Mouse (Mus musculus): ENCODE measurements around the gene Adrb1. TPM values are rescaled to one million over a fixed set of nuclear protein-coding genes. Genes with fewer than 3 reads are reported as not detected.

Gene Adrb1
- polyA plus RNA-seq, 1 experiment from 2014 or later: 1.7 TPM

GRCm38 (mm10) chr19:56687026-56687635, 34.9 kb upstream of the Adrb1 start:
- H3K27me3 ChIP-seq: no peaks in the 10 kb centered on the region
- H3K4me3 ChIP-seq (replicated peaks): no peak overlapping the region
- H3K9ac ChIP-seq: no peak overlapping the region
- no peak overlapping the region for H3K27ac ChIP-seq (replicated peaks)
- no peak for ATAC-seq (ENCODE audit: insufficient number of reproducible peaks, low FRiP score, low TSS enrichment, low read depth)
- peaks cover 4% of the 10 kb centered on the region; the same call in 1 of the 2 replicates for H3K4me1 ChIP-seq
- H3K4me2 ChIP-seq (replicated peaks): no peak overlapping the region
- H3K36me3 ChIP-seq: no peaks in the 10 kb centered on the region
- WGBS: 70% methylated on average over 8 of the region's 8 CpGs
- no peaks in the 10 kb centered on the region for H3K9me3 ChIP-seq (replicated peaks)

- no peaks in the 10 kb centered on the region for H3K27me3 ChIP-seq
- no peaks in the 10 kb centered on the region for H3K36me3 ChIP-seq
- ATAC-seq (ENCODE audit: insufficient number of reproducible peaks, low FRiP score, low TSS enrichment, low read depth): no peak
- H3K4me2 ChIP-seq (replicated peaks): no peak overlapping the region
- H3K27ac ChIP-seq (replicated peaks): no peak overlapping the region
- H3K9me3 ChIP-seq (replicated peaks): no peaks in the 10 kb centered on the region
- H3K4me3 ChIP-seq (replicated peaks): no peak overlapping the region
- no peak overlapping the region for H3K9ac ChIP-seq
- WGBS: 76% methylated on average over 10 of the region's 10 CpGs
- H3K4me1 ChIP-seq: peaks cover 4% of the 10 kb centered on the region; the same call in 1 of the 2 replicates
Observed at GRCm38 (mm10) chr19:56687676-56688075, 34.3 kb upstream of the Adrb1 start.

GRCm38 (mm10) chr19:56688661-56689335, 33.2 kb upstream of the Adrb1 start:
- Histone ChIP-seq H3K4me3 (replicated peaks) (no peak overlapping the region), H3K4me1 (0 out of 2 replicates have a peak, but pooled peaks cover 4% of the 10 kb centered on the region), H3K9me3 (replicated peaks) (no peaks in the 10 kb centered on the region), H3K27ac (replicated peaks) (no peak overlapping the region), H3K36me3 (no peaks in the 10 kb centered on the region), H3K4me2 (replicated peaks) (no peak overlapping the region), H3K27me3 (no peaks in the 10 kb centered on the region), H3K9ac (no peak overlapping the region)
- WGBS: 73% methylated on average over 12 of the region's 12 CpGs
- ATAC-seq (ENCODE audit: insufficient number of reproducible peaks, low FRiP score, low TSS enrichment, low read depth): no peak

- Histone ChIP-seq H3K4me2 (replicated peaks) (no peak overlapping the region), H3K27ac (replicated peaks) (no peak overlapping the region), H3K9ac (no peak overlapping the region), H3K9me3 (replicated peaks) (no peaks in the 10 kb centered on the region), H3K27me3 (no peaks in the 10 kb centered on the region), H3K4me1 (0 out of 2 replicates have a peak, but pooled peaks cover 4% of the 10 kb centered on the region), H3K4me3 (replicated peaks) (no peak overlapping the region), H3K36me3 (no peaks in the 10 kb centered on the region)
- no peak for ATAC-seq (ENCODE audit: insufficient number of reproducible peaks, low FRiP score, low TSS enrichment, low read depth)
- WGBS: 75% methylated on average over 6 of the region's 6 CpGs
Observed at GRCm38 (mm10) chr19:56689493-56689892, 32.5 kb upstream of the Adrb1 start.

GRCm38 (mm10) chr19:56691103-56691502, 30.9 kb upstream of the Adrb1 start:
- no peaks in the 10 kb centered on the region for H3K27me3 ChIP-seq
- WGBS: 89% methylated on average over 3 of the region's 3 CpGs
- no peak overlapping the region for H3K4me3 ChIP-seq (replicated peaks)
- H3K36me3 ChIP-seq: no peaks in the 10 kb centered on the region
- no peak for ATAC-seq (ENCODE audit: insufficient number of reproducible peaks, low FRiP score, low TSS enrichment, low read depth)
- no peak overlapping the region for H3K4me2 ChIP-seq (replicated peaks)
- no peaks in the 10 kb centered on the region for H3K9me3 ChIP-seq (replicated peaks)
- no peak overlapping the region for H3K9ac ChIP-seq
- H3K27ac ChIP-seq (replicated peaks): no peak overlapping the region
- no peaks in the 10 kb centered on the region for H3K4me1 ChIP-seq

GRCm38 (mm10) chr19:56692451-56692850, 29.5 kb upstream of the Adrb1 start:
- WGBS: 24% methylated on average over 5 of the region's 5 CpGs
- ATAC-seq (ENCODE audit: insufficient number of reproducible peaks, low FRiP score, low TSS enrichment, low read depth): no peak
- Histone ChIP-seq H3K4me3 (replicated peaks) (no peak overlapping the region), H3K4me2 (replicated peaks) (no peak overlapping the region), H3K4me1 (no peaks in the 10 kb centered on the region), H3K27ac (replicated peaks) (no peak overlapping the region), H3K36me3 (no peaks in the 10 kb centered on the region), H3K9ac (no peak overlapping the region), H3K9me3 (replicated peaks) (no peaks in the 10 kb centered on the region), H3K27me3 (no peaks in the 10 kb centered on the region)

GRCm38 (mm10) chr19:56697370-56698144, 24.4 kb upstream of the Adrb1 start:
- H3K4me2 ChIP-seq (replicated peaks): no peak overlapping the region
- 87% methylated on average over 20 of the region's 20 CpGs for WGBS
- no peak for ATAC-seq (ENCODE audit: insufficient number of reproducible peaks, low FRiP score, low TSS enrichment, low read depth)
- H3K9me3 ChIP-seq (replicated peaks): no peaks in the 10 kb centered on the region
- no peaks in the 10 kb centered on the region for H3K4me1 ChIP-seq
- H3K36me3 ChIP-seq: no peaks in the 10 kb centered on the region
- H3K4me3 ChIP-seq (replicated peaks): no peak overlapping the region
- H3K27ac ChIP-seq (replicated peaks): no peak overlapping the region
- H3K27me3 ChIP-seq: no peaks in the 10 kb centered on the region
- no peak overlapping the region for H3K9ac ChIP-seq

- Histone ChIP-seq H3K4me3 (replicated peaks) (no peak overlapping the region), H3K9ac (no peak overlapping the region), H3K36me3 (no peaks in the 10 kb centered on the region), H3K9me3 (replicated peaks) (no peaks in the 10 kb centered on the region), H3K4me1 (peaks cover 6% of the 10 kb centered on the region), H3K27me3 (no peaks in the 10 kb centered on the region), H3K4me2 (replicated peaks) (no peak overlapping the region), H3K27ac (replicated peaks) (no peak overlapping the region)
- WGBS: 74% methylated on average over 10 of the region's 10 CpGs
- no peak for ATAC-seq (ENCODE audit: insufficient number of reproducible peaks, low FRiP score, low TSS enrichment, low read depth)
Observed at GRCm38 (mm10) chr19:56700848-56701247, 21.2 kb upstream of the Adrb1 start.

GRCm38 (mm10) chr19:56701404-56702033, 20.5 kb upstream of the Adrb1 start:
- H3K4me2 ChIP-seq (replicated peaks): no peak overlapping the region
- no peak overlapping the region for H3K27ac ChIP-seq (replicated peaks)
- no peaks in the 10 kb centered on the region for H3K36me3 ChIP-seq
- no peaks in the 10 kb centered on the region for H3K9me3 ChIP-seq (replicated peaks)
- WGBS: 60% methylated on average over 8 of the region's 8 CpGs
- no peak overlapping the region for H3K4me3 ChIP-seq (replicated peaks)
- no peaks in the 10 kb centered on the region for H3K27me3 ChIP-seq
- H3K4me1 ChIP-seq: peaks cover 6% of the 10 kb centered on the region
- no peak for ATAC-seq (ENCODE audit: insufficient number of reproducible peaks, low FRiP score, low TSS enrichment, low read depth)
- H3K9ac ChIP-seq: no peak overlapping the region

- WGBS: 78% methylated on average over 6 of the region's 6 CpGs
- H3K9ac ChIP-seq: no peak overlapping the region
- peaks cover 6% of the 10 kb centered on the region for H3K4me1 ChIP-seq
- H3K4me2 ChIP-seq (replicated peaks): no peak overlapping the region
- H3K27ac ChIP-seq (replicated peaks): no peak overlapping the region
- no peaks in the 10 kb centered on the region for H3K9me3 ChIP-seq (replicated peaks)
- H3K4me3 ChIP-seq (replicated peaks): no peak overlapping the region
- H3K27me3 ChIP-seq: no peaks in the 10 kb centered on the region
- no peaks in the 10 kb centered on the region for H3K36me3 ChIP-seq
- no peak for ATAC-seq (ENCODE audit: insufficient number of reproducible peaks, low FRiP score, low TSS enrichment, low read depth)
Observed at GRCm38 (mm10) chr19:56702039-56702438, 20.0 kb upstream of the Adrb1 start.
